Mouse (Mus musculus) thymus, postnatal 25 days (tissue): Measurements from ENCODE around the gene Myo1e.

Source experiments
- DNase-seq: peaks from one replicate; pipeline ENCODE4 v3.0.0; 2022

Myo1e gene

DNA sequence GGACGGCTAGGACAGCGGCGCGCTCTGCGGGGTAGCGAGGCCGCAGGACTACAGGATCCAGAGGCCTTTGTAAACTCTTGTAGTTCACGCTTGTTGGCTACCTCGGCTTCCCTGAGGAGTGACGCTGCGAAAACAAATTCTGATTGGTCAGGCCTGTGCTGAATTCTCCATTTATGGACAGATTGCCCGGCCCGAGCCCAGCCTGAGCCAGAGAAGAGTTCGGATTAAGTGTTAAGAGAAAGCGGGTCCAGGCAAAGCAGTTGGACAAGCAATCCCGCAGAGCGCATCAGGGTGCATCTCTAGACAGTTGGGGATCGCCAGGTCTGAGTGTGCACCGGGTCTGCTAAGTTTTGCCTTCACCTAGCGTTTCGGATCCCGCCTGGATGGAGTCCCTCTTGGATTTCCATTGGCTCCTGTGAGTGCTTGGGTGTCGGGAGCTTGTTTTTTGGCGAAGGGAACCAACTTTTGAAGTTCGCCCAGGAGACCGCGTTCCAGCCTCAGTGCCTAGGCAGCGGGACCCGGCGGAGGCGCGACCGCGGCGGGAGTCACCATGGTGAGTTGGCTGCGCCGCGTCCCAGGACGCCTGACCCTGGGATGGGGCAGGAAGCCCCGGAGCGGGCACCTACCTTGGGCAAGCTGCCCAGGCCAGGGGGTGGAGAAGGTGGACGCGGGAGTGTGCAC is at the start of gene Myo1e:
Myo1e (plus strand) TSS at position 200 of the 681 bp plus-strand sequence.
- peak; percentile 19 for DNase-seq

DNA sequence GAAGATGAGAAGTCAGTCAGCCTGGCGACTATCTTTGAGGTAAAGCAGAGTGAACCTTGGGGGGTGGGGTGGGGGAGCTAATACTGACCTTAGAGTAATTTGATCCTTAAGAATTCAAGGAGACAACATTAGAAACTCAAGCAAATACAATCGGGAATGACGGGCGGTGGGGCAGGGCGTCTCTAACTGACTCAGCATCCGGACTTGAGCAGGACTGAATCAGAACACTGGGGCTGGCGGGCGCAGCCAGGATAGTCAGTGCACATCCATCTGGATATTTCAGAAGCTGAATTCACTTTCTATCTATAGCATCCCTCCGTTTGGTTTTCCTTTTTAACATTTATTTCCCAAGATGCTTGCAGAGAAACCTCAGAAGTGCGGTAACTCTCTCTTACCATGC is 47.1 kb upstream of the Myo1e start:
- no peak for DNase-seq

DNA sequence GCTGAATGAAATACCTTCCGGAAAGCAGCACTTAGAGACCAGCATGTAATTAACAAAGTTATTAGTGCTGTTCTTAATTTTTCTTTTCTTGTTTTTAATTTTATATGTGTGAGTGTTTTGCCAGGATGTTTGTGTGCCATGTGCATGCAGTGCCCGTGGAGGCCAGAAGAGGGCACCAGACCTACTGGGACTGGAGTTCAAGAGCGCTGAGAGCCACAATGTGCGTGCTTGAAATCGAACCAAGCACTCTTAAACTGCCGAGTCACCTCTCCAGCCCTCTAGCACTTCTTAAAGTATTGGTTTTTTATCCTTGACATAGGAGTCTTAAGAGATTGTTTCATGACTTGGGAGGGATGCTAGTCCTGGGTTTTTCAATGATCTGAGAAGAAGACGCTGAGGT is 38.2 kb upstream of the Myo1e start:
- peak; percentile 20 for DNase-seq

DNA sequence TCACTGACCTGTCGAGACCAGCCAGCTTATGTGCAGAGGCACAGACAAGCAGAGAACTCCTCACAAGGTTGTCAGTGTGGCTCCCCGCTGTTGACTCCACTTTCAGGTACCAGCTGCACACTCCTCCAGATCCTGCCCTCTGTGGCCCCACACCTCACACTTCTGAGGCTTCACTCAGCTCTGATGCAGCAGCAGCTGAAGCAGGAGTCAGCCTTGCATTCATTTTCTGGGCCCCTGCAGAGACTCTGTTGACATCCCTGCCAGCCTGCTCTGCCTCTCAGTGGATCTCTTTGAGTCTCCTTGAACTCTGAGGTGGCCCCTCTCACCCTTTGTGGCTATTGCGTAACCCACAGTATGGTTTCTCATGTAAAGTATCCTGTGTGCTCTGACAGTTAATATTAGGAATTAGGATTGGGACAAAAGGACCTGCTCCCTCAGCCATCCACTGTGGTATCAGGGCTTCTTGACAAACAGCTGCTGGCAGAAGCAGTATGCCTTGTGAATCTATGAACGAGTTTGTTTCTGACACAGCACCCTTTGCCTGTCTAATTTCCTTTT is 32.8 kb upstream of the Myo1e start:
- DNase-seq, result no peak

DNA sequence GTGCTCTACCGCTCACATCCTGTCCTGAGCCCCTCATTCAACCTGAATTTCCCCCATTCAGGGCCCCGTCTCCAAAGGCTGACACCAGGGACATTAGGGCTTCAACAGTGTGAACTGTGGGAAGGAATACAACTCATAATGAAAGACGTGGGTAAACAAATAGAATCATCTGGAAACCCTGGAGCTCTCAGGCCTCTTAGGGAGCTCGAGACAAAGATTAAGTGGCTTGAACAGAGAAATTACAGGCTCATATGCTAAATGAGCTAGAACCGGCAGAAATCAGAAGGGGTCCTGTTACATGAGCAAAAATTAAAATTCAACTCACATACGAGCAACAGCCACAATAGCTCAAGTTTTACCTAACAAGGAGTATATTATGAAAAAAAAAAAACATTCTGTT is 32.3 kb upstream of the Myo1e start:
- DNase-seq, result no peak

DNA sequence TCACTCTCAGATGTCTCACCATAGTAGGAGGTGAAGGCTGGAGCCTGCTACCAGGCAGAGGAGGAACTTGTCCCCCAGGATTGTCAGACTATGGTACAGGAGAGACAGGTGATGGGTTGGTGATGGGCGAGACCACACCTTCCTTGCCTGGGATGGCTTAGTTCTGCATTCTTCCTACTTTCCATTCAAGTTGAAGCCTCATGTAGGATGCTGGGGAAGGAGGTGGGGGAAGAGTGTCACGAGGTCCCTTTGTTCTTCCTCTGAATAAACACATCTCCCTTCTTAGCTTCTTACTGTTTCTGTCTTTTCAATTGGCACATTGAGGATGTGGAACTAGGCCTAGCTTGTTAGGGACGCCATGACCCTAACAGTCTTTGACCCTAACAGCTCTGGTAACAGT is 30.9 kb upstream of the Myo1e start:
- DNase-seq, result no peak

DNA sequence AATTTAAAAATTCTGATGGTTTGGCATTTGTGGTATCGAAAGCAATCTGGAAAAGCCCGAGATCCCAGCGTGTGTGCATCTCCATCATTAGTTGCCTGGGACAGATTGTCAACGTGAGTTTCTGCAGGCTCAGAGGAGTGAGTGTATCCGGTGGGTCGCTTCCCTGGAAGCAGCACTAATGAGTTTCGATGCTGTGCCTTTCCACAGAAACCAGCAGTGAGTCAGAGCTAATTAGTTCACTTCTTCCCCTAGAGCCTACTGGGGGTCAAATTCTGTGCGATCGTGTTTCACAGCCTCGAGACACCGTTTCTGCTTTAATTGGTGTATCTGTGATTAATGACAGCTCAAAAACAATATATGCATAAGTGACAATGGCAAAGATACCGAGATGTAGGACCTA is 25.4 kb upstream of the Myo1e start:
- DNase-seq, result no peak

DNA sequence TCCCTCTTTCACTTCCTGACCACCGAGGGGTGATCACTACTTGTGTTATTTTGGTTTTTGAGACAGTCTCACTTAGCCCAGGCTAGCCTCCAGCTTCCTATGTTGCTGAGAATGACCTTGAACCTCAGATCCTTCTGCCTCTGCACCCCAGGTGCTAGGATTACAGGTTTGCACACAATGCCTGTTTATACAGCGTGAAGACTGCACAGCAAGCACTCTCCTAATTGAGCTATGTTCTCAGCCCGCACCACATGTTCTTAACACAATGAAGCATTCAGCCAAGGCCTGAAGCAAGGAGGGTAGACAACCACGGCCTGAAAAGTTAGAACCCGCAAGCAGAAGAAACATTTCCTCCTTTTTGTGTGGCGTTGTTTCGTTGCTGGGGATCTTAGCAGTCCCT is 24.5 kb upstream of the Myo1e start:
- no peak for DNase-seq

DNA sequence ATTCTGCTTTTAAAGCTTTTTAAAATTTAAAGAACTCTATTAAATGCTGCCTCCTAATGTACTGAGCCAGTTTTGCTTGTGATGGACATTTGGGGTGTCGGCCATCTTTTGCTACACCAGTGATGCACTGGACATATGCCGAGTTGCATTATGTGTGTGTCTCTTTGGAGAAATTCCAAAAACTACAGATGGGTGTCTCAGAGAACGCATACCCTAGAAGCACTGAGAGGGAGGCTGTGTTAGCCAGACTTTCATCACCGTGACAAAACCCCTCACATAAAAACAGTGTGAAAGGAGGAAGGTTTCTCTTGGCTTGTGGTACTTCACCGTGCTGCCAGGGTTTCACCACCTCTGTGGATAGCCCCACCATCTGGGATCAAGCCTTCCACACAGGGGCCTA is 14.8 kb upstream of the Myo1e start:
- no peak for DNase-seq

DNA sequence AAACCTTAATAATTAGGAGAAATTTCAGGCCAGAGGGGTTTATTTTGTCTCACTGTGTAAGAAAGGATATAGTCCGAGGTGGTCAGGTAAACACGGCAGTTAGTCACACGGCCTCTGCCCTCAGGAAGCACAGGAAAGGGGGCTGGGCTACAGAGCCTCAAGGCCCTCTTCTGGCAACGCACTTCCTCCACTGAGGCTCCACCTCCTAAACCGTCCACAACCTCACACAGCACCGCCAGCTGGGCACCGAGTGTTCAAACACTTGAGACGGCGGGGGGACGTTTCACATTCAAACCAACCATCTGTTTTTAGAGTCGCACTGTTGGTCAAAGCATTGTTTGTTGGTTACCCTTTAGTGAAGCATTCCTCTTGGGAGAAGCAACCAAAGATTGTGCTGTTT is 12.5 kb upstream of the Myo1e start:
- no peak for DNase-seq

DNA sequence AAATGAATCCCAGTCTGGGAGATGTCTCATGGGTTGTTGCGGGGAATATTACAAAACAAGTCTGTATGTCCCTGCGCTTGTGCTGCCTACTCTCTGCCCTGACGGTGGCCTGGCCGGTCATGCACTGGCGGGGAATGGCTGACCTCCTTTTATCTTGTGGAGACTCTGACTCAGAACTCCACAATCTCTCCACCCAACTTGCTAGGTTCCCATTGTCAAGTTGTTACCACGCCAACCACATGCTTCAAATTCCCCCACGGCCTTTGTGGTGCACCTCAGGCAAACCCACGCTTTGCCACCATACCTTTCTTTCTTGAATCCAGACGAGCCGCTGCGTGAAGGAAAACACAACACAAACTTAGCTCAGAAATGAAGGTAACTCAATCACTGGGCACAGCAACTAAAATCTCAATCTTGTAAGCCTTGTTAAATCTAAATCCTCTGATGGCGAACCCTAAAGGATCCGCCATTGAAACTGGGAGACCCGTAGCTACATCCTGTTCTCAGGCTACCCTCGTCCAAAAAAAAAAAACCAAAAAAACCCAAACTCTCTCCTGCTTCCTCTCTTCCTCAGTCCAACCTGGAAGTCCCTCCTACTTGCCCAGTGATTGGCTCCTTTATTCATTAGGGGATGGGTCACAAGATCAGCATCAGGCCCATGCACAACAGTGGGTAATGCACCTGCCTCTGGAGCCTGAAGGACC is 10.0 kb upstream of the Myo1e start:
- no peak for DNase-seq

DNA sequence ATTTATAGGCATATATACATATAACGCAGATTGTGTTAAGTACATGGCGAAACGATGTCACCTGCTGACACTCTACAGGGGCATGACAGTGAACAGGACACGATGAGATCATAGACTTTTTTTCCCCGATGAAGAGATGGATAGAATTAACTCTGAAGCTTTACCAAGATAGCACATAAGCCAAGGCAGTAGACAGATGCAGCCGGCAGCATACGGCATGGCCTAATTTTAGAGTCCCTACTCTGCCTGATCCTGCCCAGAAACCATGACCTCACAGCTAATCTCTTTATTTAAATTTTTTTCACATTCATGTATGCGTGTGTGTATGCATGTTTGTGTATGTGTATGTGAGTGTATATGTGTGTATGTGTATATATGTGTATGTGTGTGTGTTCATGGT is 9.2 kb upstream of the Myo1e start:
- DNase-seq, result no peak

DNA sequence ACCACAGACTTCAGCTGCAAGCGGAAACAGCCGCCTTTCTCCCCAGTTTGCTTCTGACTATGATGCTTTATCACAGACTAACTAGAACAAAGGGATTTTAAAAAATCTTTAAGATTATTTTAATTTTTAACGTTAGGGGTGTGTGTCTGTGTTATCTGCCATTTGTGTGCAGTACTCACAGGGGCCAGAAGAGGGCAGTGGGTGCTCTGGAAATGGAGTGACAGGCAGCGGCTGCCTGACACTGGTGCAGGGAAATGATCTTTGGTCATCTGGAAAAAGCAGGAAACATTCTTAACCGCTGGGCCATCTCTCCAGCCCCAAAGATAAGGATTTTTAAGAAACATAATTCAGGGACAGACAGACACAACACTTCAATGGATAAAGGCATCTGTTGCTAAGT is 4.4 kb upstream of the Myo1e start:
- DNase-seq, result peak; percentile 42

DNA sequence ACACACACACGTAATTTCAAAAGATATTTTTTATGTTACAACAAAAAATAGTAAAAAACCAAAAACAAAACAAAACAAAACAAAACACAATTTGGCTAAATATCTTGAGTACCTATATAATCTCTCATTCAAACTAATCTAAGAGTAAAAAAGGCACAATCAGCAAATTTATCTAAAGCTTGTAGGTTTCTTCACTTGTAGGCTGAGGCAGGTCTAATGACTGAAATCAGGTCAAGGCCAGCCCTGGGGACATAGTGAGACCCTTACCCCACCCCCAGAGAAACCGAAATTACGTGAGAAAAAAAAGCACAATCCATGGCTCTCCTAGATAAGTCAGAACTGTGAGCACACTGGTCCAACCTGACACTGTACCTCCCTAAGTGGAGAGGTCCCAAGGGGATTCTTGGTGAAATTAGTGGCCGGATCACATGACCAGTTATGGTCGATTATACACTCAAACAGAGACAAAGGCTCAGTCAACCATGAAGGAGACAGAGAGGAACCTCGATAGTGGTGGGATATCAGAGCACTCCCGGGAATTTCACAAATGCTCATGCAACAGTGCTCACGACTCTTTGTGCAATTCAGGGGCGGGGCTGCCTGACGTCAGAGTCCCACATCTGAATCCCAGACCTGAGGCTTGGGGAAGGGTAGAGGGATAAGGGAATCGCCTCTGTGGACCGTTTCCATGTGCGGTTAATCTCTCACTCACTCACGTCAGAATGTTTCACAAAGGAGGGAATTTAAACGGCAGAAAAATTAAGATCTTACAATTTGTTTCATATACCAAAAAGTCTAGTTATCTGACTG is 3.7 kb upstream of the Myo1e start:
- DNase-seq, result no peak

DNA sequence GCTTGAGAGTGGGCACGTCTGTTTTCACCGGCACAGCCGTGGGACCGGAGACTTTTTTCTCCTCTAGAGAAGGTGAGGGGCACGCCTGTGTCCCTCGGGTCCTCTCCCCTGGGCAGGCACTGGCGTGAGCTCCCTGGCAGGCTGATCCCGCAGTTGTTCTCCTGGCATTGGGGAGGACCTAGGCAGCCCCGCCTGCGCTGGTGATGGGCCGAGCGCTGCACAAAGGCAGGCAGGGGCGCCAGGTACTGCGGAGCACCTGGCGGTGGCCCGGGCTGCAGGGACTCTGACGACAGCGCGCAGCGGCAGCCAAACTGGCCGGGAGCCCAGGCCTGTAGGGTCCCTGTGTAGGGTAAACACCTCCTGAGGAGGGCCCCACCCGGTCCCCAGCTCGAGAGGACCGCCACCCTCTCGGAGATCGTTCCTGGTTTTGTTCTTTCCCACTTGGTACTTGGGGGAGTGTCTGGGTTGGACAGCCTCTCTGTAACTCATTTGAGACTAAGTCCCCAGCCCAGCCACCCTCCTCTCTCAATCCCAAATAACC is 901 bp downstream of the Myo1e start:
- DNase-seq, result no peak

DNA sequence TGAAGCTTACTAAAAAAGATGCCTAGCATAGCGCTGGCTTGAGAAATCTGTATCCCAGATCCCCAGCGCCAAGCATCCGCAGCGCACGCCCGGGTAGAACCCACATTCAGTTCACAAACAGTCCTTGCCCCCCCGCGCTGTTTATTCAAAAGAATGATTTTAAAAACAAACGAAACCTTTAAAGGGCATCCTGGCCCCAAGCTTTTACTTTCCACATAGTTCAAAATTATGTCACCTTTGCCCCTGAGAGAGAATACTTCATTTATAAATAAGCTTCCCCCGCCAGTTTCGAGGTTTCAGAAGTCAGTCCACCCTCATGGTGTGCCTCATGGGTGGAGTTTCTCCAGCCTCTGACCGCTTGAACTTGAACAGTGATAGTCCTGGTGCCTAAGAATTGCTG is 1.6 kb downstream of the Myo1e start:
- no peak for DNase-seq

DNA sequence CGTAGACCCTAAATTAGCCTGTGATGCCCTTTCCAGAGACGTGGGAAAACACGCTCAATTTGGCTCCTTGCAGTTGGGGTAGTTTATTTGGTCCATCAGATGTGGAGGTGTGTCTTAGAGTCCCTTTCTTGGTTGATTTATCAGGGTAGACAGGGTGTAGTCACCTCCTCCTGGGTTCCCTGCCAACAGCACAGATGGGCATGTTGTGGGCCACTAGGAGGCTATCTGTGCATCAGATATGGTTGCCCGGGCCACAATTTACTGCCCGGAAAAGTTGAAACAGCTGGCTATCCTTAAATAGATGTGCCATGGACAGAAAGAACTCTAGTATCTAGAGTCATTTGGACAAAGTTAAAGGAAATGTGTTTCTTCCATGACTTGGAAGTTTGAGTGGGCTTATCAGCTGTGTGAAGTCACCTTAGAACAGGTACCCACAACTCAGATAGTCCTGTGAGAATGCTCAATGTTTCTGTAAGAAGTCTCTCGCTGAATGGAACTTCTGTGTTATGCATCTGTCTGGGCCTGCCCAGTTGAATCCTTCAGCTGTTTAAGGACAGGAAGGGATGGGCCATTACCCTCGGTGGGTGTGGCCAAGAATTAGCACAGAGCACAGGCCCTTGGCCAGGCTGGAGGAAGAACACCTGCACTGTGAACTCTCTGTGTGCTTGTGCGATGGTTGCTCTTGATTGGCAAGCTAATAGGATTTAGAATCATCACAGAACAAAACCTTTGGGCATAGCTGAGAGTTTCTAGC is 2.3 kb downstream of the Myo1e start:
- no peak for DNase-seq

DNA sequence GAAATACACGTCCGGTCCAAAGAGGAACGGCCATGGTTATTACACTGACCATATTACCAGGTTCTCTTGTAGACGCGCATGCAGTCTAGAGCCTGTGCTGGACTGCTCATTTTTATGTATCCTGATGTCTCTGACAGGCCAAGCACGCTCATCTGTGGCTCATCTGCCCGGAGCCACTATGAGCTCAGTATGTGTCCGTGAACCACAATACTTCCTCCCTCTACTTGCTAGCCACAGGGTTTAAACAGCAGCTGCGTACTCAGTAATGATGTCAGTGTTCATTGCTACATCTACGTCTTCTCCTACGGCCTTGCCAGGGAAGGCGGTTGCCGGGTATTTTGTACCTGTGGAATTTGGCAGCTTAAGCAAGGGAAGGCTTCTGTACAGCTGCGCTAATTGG is 4.5 kb downstream of the Myo1e start:
- no peak for DNase-seq

DNA sequence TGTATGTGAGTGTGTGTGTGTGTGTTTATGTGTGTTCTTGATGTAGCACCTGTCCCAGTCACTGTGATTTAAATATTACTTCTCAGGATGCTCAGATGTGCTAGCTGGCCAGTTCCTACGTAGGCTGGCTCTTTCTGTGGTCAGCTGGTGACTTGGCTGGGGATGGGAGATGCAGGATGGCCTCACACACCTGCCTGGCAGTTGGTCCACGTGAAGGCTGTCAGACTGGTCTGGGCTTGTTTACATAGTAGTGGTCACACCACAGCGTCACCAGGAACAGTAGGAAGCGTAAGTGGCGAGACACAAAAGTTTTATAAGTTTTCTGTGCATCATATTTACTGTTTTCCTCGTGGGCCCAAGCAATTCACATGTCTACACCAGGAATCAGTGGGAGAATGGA is 9.4 kb downstream of the Myo1e start:
- DNase-seq, result no peak

DNA sequence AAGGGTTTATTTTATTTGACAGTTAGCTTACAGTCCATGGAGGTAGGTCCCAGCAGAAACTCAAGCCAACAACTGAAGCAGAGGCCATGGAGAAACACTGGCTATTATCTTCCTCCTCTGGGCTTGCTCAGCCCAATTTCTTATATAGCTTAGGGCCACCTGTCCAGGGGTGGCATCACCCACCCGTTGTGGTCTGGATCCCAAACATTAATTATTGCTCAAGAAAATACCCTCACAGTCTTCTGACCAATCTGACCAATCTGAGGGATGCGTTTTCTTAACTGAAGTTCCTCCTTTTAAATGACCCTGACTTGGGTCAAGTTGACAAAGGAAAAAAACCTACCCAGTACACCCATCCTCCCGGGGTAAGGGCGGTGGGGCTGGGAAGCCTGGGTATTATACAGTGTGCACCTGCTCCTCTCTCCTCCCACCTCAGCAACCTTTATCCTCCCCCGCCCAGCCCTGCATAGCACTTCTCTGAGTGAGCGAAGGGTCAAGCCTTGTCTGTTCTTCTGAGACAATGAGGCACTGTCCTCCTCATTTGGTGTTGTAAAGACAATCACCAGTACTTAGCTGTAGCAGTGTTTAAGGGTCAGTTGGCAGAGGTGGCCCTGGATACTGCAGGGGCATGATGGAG is 12.3 kb downstream of the Myo1e start:
- DNase-seq, result no peak

DNA sequence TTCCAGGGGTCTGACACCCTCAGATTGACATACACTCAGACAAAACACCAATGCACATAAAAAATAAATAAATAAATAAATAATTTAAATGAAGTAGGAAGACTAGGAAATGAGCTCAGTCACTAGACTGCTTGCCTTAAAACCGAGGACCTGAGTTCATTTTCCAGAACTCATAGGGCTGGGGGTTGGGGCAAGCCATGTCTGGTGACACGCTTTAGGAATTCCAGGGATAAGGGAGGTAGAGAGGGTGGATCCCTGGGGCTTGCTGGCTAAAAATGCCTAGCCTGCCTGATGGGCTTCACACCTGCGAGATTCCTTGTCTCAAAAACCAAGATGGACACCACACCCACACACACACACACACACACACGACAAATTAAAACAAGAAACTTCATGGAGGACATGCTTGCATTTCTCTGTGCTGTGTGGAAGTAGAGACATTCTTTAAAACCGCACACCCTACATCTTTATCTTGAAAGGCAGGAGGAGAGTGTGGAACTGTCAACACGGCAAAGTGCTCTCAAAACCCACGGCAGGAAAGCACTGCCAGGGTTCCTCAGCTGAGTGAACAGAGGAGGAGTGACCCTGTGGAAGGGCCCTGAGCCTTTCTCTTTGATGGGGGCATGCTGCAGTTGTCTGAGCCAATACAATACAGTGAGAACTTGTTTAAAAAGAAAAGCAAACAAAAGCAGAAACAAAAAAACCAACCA is 13.5 kb downstream of the Myo1e start:
- DNase-seq, result no peak

DNA sequence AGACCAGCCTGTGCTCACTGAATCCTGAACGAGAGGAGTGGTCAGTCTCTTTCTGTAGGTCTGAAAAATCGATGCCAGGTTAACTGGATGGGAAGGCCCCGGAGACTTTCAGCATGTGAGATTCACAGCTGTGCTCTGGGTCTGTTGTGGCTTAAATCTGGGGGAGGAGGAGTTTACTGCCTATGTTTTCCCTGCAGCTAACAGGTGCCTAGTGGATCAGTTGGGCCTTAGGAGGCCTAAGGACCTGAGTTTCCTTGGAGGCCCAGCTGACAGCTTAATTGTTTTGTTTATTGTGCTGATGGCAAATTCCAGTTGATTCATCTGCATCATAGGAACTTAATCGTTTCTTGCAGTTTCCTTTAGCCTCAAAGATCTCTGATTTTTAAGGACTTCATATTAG is 16.0 kb downstream of the Myo1e start:
- no peak for DNase-seq
